Mouse (Mus musculus): ENCODE data around the gene Slc25a21. TPM values are rescaled to one million over a fixed set of nuclear protein-coding genes. Genes with fewer than 3 reads are reported as not detected.

Gene Slc25a21
- polyA plus RNA-seq, 1 experiment from 2014 or later = 1.2 TPM

DNA sequence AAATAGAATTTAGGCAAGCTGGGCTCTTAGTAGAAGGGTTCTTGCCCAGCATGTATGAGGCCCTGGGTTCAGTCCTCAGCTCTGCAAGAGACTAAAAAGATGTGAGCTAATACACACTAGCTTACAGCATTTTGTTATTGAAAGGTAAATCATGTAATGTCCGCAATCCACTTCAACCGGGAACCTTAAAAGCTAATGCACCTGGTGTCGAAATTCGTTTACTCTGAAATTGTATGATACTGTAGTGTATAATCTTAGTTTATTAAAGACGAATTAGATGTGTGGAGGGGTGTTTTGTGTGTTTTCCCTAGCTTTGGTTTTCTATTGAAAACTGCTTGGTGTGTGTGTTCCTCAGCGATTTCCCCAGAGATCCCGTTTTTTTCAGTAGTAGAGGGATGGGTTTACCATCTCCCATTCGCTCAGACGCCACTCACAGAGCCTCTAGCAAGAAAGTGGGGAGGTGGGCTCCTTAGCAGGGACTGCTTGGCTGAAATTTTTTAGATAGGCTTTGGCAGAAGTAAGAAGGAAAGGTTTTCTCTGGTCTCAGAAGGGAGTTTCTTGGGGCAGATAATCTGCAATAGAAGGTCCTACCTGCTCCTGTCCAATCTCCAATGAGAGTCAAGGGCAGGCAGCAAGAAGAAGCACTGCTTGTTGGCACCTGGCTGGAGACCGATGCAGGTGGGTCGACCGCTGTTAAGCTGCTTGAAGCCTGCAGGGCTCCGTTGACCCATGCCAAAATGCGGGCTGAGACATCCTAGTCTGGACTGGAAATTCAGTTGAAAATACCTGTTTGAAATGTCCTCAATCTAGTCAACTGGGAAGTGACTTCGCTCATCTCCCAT, 509.4 kb downstream of the Slc25a21 start:
- WGBS = 5% methylated on average over 15 of the region's 15 CpGs
- H3K9me3 ChIP-seq (ENCODE audit: control insufficient read depth, low read length) = no peaks in the 10 kb centered on the region
- peak; percentile 52 for DNase-seq (ENCODE audit: low spot score)

DNA sequence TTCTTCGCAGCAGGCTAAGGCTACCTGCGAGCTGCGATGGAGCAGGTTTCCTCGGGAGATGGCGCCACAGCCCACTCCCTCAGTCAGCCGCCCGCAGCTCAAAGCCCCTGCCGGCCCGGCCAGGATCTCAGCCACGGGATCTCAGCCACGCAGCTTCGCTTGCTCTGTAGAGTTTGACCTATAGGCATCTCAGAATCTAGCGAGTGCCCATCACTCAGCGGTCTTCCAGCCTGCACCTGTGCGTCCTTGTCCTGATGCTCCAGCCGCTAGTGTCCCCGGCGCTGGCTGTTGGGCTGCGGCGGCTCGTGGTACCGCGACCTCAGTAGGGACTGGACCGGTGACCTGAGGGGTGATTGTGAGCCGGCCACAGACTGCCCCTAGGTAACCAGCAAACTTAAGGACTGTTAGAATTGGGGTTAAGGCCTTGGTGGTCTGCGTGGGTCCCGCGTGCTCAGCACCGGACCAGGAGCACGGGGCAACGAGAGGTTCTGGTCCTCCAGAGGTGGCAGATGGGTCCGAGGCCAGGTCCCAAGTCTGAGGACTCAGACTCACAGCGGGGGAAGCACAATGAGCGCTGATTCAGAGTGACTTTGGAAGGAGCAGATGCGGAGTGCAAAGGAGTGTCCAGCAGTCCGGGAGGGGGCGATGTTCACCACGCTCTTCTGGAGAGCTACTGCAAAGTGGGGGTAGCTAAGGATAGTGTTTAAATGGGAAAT, 516.0 kb downstream of the Slc25a21 start:
- Histone ChIP-seq H3K4me1 (replicated peaks; ENCODE audit: control insufficient read depth, insufficient read depth, low read length) (peaks cover 3% of the 10 kb centered on the region; the same call in 1 of the 2 replicates), H3K9me3 (ENCODE audit: control insufficient read depth, low read length) (no peaks in the 10 kb centered on the region), H3K36me3 (ENCODE audit: control insufficient read depth, insufficient read depth, low read length) (no peaks in the 10 kb centered on the region), H3K27me3 (ENCODE audit: control insufficient read depth, insufficient read depth, low read length) (peaks cover 62% of the 10 kb centered on the region), H3K27ac (ENCODE audit: low read depth, low read length) (no peak overlapping the region), H3K4me2 (replicated peaks; ENCODE audit: low read depth, low read length) (peak overlapping the region; percentile 72), H3K4me3 (ENCODE audit: low read depth, low read length) (peak overlapping the region; percentile 36), H3K9ac (ENCODE audit: low read depth, low read length) (no peak overlapping the region; the same call in 1 of the 2 replicates)
- peak; percentile 73 for ATAC-seq (ENCODE audit: low FRiP score)
- DNase-seq (ENCODE audit: low spot score) = peak; percentile 73
- under 1% methylated on average over 38 of the region's 38 CpGs for WGBS

More for the DNA sequence above, 509.4 kb downstream of the Slc25a21 start:
- no peak for ATAC-seq (ENCODE audit: low FRiP score)
- peaks cover 93% of the 10 kb centered on the region for H3K27me3 ChIP-seq (ENCODE audit: control insufficient read depth, insufficient read depth, low read length)
- H3K4me2 ChIP-seq (replicated peaks; ENCODE audit: low read depth, low read length) = no peak overlapping the region
- H3K4me3 ChIP-seq (ENCODE audit: low read depth, low read length) = no peak overlapping the region
- H3K36me3 ChIP-seq (ENCODE audit: control insufficient read depth, insufficient read depth, low read length) = no peaks in the 10 kb centered on the region
- no peak overlapping the region for H3K27ac ChIP-seq (ENCODE audit: low read depth, low read length)
- H3K9ac ChIP-seq (ENCODE audit: low read depth, low read length) = no peak overlapping the region
- H3K4me1 ChIP-seq (replicated peaks; ENCODE audit: control insufficient read depth, insufficient read depth, low read length) = no peaks in the 10 kb centered on the region

DNA sequence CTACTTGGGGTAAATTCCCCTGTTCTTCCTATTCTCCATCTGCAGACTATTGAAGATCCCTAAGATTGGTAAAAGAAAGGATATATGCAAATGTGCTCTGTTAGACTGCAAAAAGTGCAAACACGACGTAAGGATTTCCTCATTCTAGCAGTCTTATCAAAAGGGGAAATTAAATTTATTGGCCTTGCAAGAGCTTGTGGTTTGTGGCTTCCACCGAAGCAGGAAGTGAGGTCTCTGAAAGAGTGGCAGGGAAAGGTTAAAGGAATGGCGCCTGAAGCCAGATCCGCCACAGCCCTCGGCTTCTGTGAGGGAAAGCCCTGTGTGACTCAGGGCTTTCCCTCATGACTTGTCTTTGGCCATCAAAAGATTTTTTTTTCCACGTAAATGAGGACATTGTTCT, 519.7 kb downstream of the Slc25a21 start:
- no peak for ATAC-seq (ENCODE audit: low FRiP score)
- Histone ChIP-seq H3K4me3 (ENCODE audit: low read depth, low read length) (no peak overlapping the region), H3K27ac (ENCODE audit: low read depth, low read length) (no peak overlapping the region), H3K9ac (ENCODE audit: low read depth, low read length) (no peak overlapping the region), H3K4me2 (replicated peaks; ENCODE audit: low read depth, low read length) (no peak overlapping the region), H3K27me3 (ENCODE audit: control insufficient read depth, insufficient read depth, low read length) (peaks cover 29% of the 10 kb centered on the region), H3K36me3 (ENCODE audit: control insufficient read depth, insufficient read depth, low read length) (no peaks in the 10 kb centered on the region), H3K4me1 (replicated peaks; ENCODE audit: control insufficient read depth, insufficient read depth, low read length) (peaks cover 3% of the 10 kb centered on the region; the same call in 1 of the 2 replicates), H3K9me3 (ENCODE audit: control insufficient read depth, low read length) (no peaks in the 10 kb centered on the region)
- DNase-seq (ENCODE audit: low spot score) = no peak
- WGBS = 80% methylated on average over 7 of the region's 7 CpGs

DNA sequence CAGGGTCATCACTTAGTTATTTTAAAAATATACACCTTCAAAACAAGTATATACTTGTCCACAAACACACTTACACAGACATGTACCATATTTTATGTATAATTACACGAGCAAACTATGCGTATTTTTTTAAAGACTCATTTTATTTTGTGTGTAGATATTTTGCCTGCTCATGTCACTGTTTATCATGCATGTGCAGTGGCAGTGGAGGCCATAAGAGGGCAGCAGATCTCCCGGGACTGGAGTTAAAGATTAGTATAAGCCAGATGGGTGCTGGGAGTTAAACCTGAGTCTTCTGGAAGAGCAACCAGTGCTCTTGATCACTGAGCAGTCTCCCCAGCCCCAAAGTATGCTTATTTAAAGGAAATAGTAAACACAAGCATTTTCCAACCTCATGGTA, 522.5 kb downstream of the Slc25a21 start:
- no peak overlapping the region for H3K4me3 ChIP-seq (ENCODE audit: low read depth, low read length)
- WGBS = 34% methylated on average over 3 of the region's 3 CpGs
- no peaks in the 10 kb centered on the region for H3K9me3 ChIP-seq (ENCODE audit: control insufficient read depth, low read length)
- peaks cover 3% of the 10 kb centered on the region for H3K27me3 ChIP-seq (ENCODE audit: control insufficient read depth, insufficient read depth, low read length)
- no peaks in the 10 kb centered on the region for H3K36me3 ChIP-seq (ENCODE audit: control insufficient read depth, insufficient read depth, low read length)
- H3K4me2 ChIP-seq (replicated peaks; ENCODE audit: low read depth, low read length) = no peak overlapping the region
- no peak overlapping the region for H3K9ac ChIP-seq (ENCODE audit: low read depth, low read length)
- ATAC-seq (ENCODE audit: low FRiP score) (no peak), DNase-seq (ENCODE audit: low spot score) (peak; percentile 36)
- H3K27ac ChIP-seq (ENCODE audit: low read depth, low read length) = no peak overlapping the region
- H3K4me1 ChIP-seq (replicated peaks; ENCODE audit: control insufficient read depth, insufficient read depth, low read length) = no peaks in the 10 kb centered on the region

DNA sequence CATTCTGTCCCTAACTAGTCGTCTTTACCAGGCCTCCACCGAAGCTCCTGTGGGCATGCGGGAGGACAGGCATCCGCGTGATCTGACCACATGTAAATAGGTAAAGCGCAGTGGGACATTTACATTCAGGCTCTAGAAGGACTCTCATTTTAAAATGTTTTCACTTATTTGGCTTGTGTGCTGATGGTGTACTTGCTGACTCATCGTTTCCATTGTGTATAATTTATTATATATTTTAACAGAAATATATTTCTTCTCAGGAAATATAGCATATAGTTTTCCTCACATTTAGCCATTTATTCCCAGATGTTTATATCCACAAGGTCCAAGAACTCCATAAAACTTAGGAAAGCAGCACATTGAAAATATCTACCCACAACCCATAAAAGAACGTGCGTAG, 526.5 kb downstream of the Slc25a21 start:
- 97% methylated on average over 9 of the region's 9 CpGs for WGBS
- no peak overlapping the region for H3K9ac ChIP-seq (ENCODE audit: low read depth, low read length)
- no peak for ATAC-seq (ENCODE audit: low FRiP score)
- no peak overlapping the region for H3K4me3 ChIP-seq (ENCODE audit: low read depth, low read length)
- H3K9me3 ChIP-seq (ENCODE audit: control insufficient read depth, low read length) = no peaks in the 10 kb centered on the region
- H3K27me3 ChIP-seq (ENCODE audit: control insufficient read depth, insufficient read depth, low read length) = no peaks in the 10 kb centered on the region
- no peaks in the 10 kb centered on the region for H3K36me3 ChIP-seq (ENCODE audit: control insufficient read depth, insufficient read depth, low read length)
- no peak overlapping the region for H3K27ac ChIP-seq (ENCODE audit: low read depth, low read length)
- no peaks in the 10 kb centered on the region for H3K4me1 ChIP-seq (replicated peaks; ENCODE audit: control insufficient read depth, insufficient read depth, low read length)
- H3K4me2 ChIP-seq (replicated peaks; ENCODE audit: low read depth, low read length) = no peak overlapping the region
- DNase-seq (ENCODE audit: low spot score) = no peak

DNA sequence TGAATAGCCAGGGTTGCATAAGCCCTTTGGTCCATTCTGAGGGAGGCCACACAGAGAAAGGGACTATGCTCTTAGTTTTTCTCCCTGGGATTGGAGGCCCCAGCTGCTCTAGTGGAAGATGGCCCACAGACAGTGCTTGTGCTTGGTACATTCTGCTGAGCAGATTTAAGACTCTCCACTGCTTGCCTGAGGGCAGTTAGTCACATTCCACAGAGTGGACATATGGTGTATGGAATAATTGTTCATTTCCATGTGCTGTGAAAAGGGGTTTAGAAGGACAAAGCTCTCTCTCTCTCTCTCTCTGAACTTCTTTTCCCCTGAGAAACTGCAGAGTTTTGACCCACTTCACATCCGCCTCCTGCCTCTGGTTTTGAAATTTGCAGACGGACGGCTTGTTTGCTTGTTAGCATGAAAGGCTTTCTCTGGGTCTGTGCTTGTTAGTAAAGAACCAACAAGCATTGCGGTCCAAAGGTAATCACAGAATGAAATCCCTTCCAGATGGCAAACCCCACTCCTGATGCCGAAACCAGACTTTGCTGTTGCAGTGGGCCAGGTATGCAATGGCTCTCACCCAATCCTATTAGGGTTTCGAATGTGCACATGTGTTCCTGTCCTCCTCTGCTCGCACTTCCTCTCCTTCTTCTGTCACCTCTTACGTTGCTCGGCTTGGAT, 527.7 kb downstream of the Slc25a21 start:
- Histone ChIP-seq H3K4me3 (ENCODE audit: low read depth, low read length) (no peak overlapping the region), H3K27ac (ENCODE audit: low read depth, low read length) (no peak overlapping the region), H3K36me3 (ENCODE audit: control insufficient read depth, insufficient read depth, low read length) (no peaks in the 10 kb centered on the region), H3K27me3 (ENCODE audit: control insufficient read depth, insufficient read depth, low read length) (no peaks in the 10 kb centered on the region), H3K9me3 (ENCODE audit: control insufficient read depth, low read length) (no peaks in the 10 kb centered on the region), H3K9ac (ENCODE audit: low read depth, low read length) (no peak overlapping the region), H3K4me2 (replicated peaks; ENCODE audit: low read depth, low read length) (no peak overlapping the region), H3K4me1 (replicated peaks; ENCODE audit: control insufficient read depth, insufficient read depth, low read length) (no peaks in the 10 kb centered on the region)
- 76% methylated on average over 9 of the region's 9 CpGs for WGBS
- DNase-seq (ENCODE audit: low spot score) (no peak), ATAC-seq (ENCODE audit: low FRiP score) (no peak)

Other genes starting within 250 kb of the Slc25a21 start
- gene Prps1l3, start 32.9 kb upstream of the Slc25a21 start, polyA plus RNA-seq (2014; fragmentation: Nextera tagmentation; extraction: Ambion mirVana) = 69.9 and 70.3 TPM in 2 replicates
- gene Mipol1, start 33.0 kb upstream of the Slc25a21 start, polyA plus RNA-seq (2014; fragmentation: Nextera tagmentation; extraction: Ambion mirVana) = 7.4 and 8.4 TPM in 2 replicates

Measured in hindbrain, embryonic 11.5 days (tissue).